Mouse (Mus musculus): ENCODE results near the gene Frat2. TPM values are rescaled to one million over a fixed set of nuclear protein-coding genes. Genes with fewer than 3 reads are reported as not detected.

The Frat2 gene
- 0.50 TPM for polyA plus RNA-seq (2015; fragmentation: Illumina TruSeq; extraction: RNeasy Lipid Tissue Mini Kit (QIAGEN cat#74804); ENCODE audit: insufficient read depth, low read depth, low replicate concordance)

DNA sequence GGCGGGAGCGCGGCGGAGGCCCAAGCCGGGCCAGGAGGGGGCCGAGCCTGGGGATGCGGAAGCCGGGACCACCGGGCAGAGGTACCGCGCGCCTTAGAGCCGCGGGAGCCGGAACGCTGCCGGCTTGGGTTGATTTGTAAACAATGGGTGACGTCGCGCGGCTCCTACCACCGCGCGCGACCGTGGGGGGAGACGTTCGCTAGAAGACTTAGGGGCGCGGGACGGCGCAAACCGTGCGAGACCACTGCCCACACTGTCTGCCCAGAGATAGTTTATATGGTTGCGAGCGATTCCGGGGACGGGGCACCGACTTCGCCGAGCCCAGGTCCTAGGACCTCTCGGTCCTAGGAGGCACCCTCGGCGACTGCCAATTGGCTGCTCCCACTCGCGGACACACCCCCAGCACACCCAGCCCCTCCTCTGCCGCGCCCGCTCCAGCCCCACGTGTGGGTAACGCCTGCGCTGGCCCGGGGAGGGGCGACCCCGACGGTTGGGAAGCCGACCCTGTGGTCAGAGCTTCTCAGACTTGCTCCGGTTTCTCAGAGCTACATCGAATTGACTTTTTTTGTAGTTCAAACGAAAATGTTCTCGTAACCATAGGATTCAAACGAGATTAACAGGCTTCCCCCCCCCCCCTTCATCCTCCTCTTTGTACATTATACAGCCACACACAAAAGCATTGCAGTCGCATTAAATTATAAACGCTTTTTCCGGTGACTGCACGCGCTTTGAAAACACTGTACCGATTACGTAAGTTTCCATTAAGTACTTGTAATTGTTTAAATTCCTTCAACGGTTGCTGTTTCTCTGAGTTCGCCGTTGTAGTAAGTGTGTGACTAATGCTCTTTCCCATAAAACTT lies at the start of gene Frat2:
Gene Frat2 (minus strand): TSS at position 141 of the 860 bp plus-strand sequence.

GRCm38 (mm10) chr19:41895460-41896318 lies 47.8 kb upstream of the Frat2 start, which contains the start of gene Rrp12:
TSS of gene Rrp12 (minus strand) at chr19:41896173.

DNA sequence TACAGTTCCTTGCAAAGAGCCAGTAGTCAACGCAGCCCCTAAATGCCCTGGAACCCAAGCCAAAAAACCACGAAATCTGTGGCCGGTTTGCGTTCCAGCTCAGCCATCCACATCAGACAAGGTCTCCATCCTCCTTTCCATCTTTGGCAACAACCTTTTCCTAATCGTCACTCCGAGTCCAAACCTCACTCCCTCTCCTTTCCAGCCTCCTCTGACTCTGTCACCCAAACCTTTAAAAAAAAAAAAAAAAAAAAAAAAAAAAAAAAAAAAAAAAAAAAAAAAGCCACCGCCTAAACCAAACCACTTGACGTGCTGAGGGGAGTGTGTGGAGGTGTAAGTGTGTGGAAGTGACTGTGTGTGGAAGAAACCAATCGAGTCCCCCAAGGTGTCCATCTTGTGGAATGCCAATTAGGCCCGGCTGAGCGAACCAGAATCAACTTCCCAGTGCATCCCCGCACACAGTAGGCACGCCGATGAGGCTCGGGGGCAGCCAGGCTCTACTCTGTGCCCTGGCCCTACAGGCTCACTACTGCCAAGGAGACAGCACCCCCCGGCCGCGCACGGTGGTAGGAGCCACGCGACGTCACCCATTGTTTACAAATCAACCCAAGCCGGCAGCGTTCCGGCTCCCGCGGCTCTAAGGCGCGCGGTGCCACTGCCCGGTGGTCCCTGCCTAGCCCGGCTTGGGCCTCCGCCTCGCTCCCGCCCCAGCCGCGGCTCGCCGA lies 18.4 kb downstream of the Frat2 start, which contains the start of gene Frat1:
Gene Frat1 (plus strand): TSS at position 590 of the 725 bp plus-strand sequence.

DNA sequence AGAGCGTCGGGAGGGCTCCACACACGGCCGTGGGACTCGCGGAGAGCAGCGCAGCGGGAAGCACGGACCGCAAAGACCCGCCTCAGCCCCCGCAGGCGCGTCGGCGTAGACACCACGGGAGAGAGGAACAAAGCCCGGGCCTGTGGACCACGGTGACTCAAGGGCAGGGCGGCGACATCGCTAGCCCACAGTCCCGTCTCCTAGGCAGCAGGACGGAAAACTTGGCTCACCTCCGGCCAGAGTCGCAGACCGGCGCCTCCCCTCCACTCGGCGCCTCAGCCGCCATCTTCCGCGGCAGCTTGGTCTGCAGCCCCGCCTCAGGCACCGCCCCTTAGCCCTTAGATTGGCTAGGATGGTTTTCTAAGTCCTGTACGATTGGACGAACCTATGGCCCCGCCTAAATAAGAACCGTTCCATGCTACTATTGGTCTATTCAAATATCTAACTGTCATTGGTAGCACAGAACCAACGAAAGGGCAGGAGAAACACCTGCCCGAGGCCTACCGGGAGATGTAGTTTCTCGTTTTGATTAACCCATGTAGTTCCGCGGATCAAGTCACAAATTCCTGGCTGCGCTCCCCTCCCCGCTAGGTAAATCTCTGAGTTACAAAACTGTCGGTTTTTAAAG lies 46.1 kb downstream of the Frat2 start, which contains the start of gene Arhgap19:
Gene Arhgap19 (minus strand): TSS at position 306 of the 628 bp plus-strand sequence.

Other genes with a start within 250 kb of the Frat2 start
- not detected for gene Slit1, start 104.5 kb downstream of the Frat2 start, polyA plus RNA-seq (2015; fragmentation: Illumina TruSeq; extraction: RNeasy Lipid Tissue Mini Kit (QIAGEN cat#74804); ENCODE audit: insufficient read depth, low read depth, low replicate concordance)
- 0.59 TPM for gene Arhgap19, start 46.1 kb downstream of the Frat2 start, polyA plus RNA-seq (2015; fragmentation: Illumina TruSeq; extraction: RNeasy Lipid Tissue Mini Kit (QIAGEN cat#74804); ENCODE audit: insufficient read depth, low read depth, low replicate concordance)
- 2.3 TPM for gene Frat1, start 18.2 kb downstream of the Frat2 start, polyA plus RNA-seq (2015; fragmentation: Illumina TruSeq; extraction: RNeasy Lipid Tissue Mini Kit (QIAGEN cat#74804); ENCODE audit: insufficient read depth, low read depth, low replicate concordance)
- gene Rrp12, start 48.0 kb upstream of the Frat2 start, polyA plus RNA-seq (2015; fragmentation: Illumina TruSeq; extraction: RNeasy Lipid Tissue Mini Kit (QIAGEN cat#74804); ENCODE audit: insufficient read depth, low read depth, low replicate concordance): 2.3 TPM
- 26.9 TPM for gene Pgam1, start 63.8 kb upstream of the Frat2 start, polyA plus RNA-seq (2015; fragmentation: Illumina TruSeq; extraction: RNeasy Lipid Tissue Mini Kit (QIAGEN cat#74804); ENCODE audit: insufficient read depth, low read depth, low replicate concordance)
- 7.2 TPM for gene Exosc1, start 85.3 kb upstream of the Frat2 start, polyA plus RNA-seq (2015; fragmentation: Illumina TruSeq; extraction: RNeasy Lipid Tissue Mini Kit (QIAGEN cat#74804); ENCODE audit: insufficient read depth, low read depth, low replicate concordance)
- 13.8 TPM for gene Zdhhc16, start 85.3 kb upstream of the Frat2 start, polyA plus RNA-seq (2015; fragmentation: Illumina TruSeq; extraction: RNeasy Lipid Tissue Mini Kit (QIAGEN cat#74804); ENCODE audit: insufficient read depth, low read depth, low replicate concordance)
- gene Mms19, start 133.0 kb upstream of the Frat2 start, polyA plus RNA-seq (2015; fragmentation: Illumina TruSeq; extraction: RNeasy Lipid Tissue Mini Kit (QIAGEN cat#74804); ENCODE audit: insufficient read depth, low read depth, low replicate concordance): 12.2 TPM
- 4.7 TPM for gene Ubtd1, start 133.6 kb upstream of the Frat2 start, polyA plus RNA-seq (2015; fragmentation: Illumina TruSeq; extraction: RNeasy Lipid Tissue Mini Kit (QIAGEN cat#74804); ENCODE audit: insufficient read depth, low read depth, low replicate concordance)
- gene Ankrd2, start 187.9 kb upstream of the Frat2 start, polyA plus RNA-seq (2015; fragmentation: Illumina TruSeq; extraction: RNeasy Lipid Tissue Mini Kit (QIAGEN cat#74804); ENCODE audit: insufficient read depth, low read depth, low replicate concordance): not detected
- 1.3 TPM for gene Hoga1, start 197.5 kb upstream of the Frat2 start, polyA plus RNA-seq (2015; fragmentation: Illumina TruSeq; extraction: RNeasy Lipid Tissue Mini Kit (QIAGEN cat#74804); ENCODE audit: insufficient read depth, low read depth, low replicate concordance)
- not detected for gene 4933411K16Rik, start 204.1 kb upstream of the Frat2 start, polyA plus RNA-seq (2015; fragmentation: Illumina TruSeq; extraction: RNeasy Lipid Tissue Mini Kit (QIAGEN cat#74804); ENCODE audit: insufficient read depth, low read depth, low replicate concordance)
- 1.7 TPM for gene Morn4, start 238.2 kb upstream of the Frat2 start, polyA plus RNA-seq (2015; fragmentation: Illumina TruSeq; extraction: RNeasy Lipid Tissue Mini Kit (QIAGEN cat#74804); ENCODE audit: insufficient read depth, low read depth, low replicate concordance)
- gene Pi4k2a, start 242.3 kb upstream of the Frat2 start, polyA plus RNA-seq (2015; fragmentation: Illumina TruSeq; extraction: RNeasy Lipid Tissue Mini Kit (QIAGEN cat#74804); ENCODE audit: insufficient read depth, low read depth, low replicate concordance): 8.0 TPM

All from pancreas, adult 10 weeks (tissue).